ENCODE assay signal across 10 mouse cellular contexts in genomic region chr11:86571047-86571855, GRCm38 (mm10). TPM values are rescaled to one million over a fixed set of nuclear protein-coding genes. Genes with fewer than 3 reads are reported as not detected.
A peak's percentile ranks its signal among the peaks of the same experiment; 100 is the strongest.
DNase-seq lines count a peak whose midpoint lies in the region; ATAC-seq and TF ChIP-seq lines count a peak whose summit lies in the region.
"Had no signal": no experiment of that assay in that cellular context is flagged by ENCODE, and none has a peak within 500 bp of the region (broad histone marks: within the 10 kb centered on the region; RNA-seq: fewer than 3 reads in every experiment).

No protein-coding gene starts in this region.

- TF ChIP-seq POLR2A in bone marrow macrophage, adult 2 months (IDR thresholded peaks at IDR 0.05; ENCODE audit: borderline replicate concordance, low read depth, low read length) = no peak

- H3K27me3 ChIP-seq in embryonic facial prominence, embryonic 14.5 days (replicated peaks; ENCODE audit: control insufficient read depth, insufficient read depth, low read length) = no peaks in the 10 kb centered on the region

- peak; percentile 63 for DNase-seq in kidney, postnatal 10 days
- DNase-seq in kidney, adult 11 months = no peak
- peak; percentile 75 for DNase-seq in embryonic facial prominence, embryonic 14.5 days (ENCODE audit: low spot score)
- no peak for DNase-seq in left cerebral cortex, postnatal 36 days (ENCODE audit: low spot score in 2 of 2)
- DNase-seq in B cell, adult 2 months = no peak
- no peak for DNase-seq in ovary, postnatal 36 days (ENCODE audit: low spot score)

- no peak overlapping the region for H3K4me3 ChIP-seq in bone marrow macrophage, adult 2 months (ENCODE audit: insufficient read depth, low read length)
- H3K4me3 ChIP-seq in embryonic facial prominence, embryonic 14.5 days (ENCODE audit: low read depth, low read length) = no peak overlapping the region
- H3K4me3 ChIP-seq in macrophage (ENCODE audit: inconsistent target) = no peak overlapping the region

- peaks cover 41% of the 10 kb centered on the region for H3K4me1 ChIP-seq in bone marrow macrophage, adult 2 months (ENCODE audit: control insufficient read depth, insufficient read depth, low read length)
- peaks cover 24% of the 10 kb centered on the region for H3K4me1 ChIP-seq in embryonic facial prominence, embryonic 14.5 days (ENCODE audit: control insufficient read depth, insufficient read depth, low read length)

- intact Hi-C loops in left cerebral cortex, postnatal 36 days (cut with DNase I) = loop anchor here (2.0 to 10.0 kb wide), 2 partner anchors 82 to 444 kb away; no protein-coding TSS in a partner anchor

- no peak for TF ChIP-seq CTCF in bone marrow macrophage, adult 2 months (IDR thresholded peaks at IDR 0.05; ENCODE audit: low read depth, low read length)

- H3K27ac ChIP-seq in bone marrow macrophage, adult 2 months (ENCODE audit: insufficient read depth, low read depth, low read length) = peak overlapping the region; percentile 71
- peak overlapping the region; percentile 80 for H3K27ac ChIP-seq in embryonic facial prominence, embryonic 14.5 days (replicated peaks; ENCODE audit: low read depth, low read length)
- peak overlapping the region; percentile 89 for H3K27ac ChIP-seq in macrophage

- no peaks in the 10 kb centered on the region for H3K36me3 ChIP-seq in embryonic facial prominence, embryonic 14.5 days (ENCODE audit: control insufficient read depth, insufficient read depth, low read length)
- H3K36me3 ChIP-seq in macrophage (ENCODE audit: inconsistent target) = no peaks in the 10 kb centered on the region

- no peak overlapping the region for H3K9ac ChIP-seq in embryonic facial prominence, embryonic 14.5 days (ENCODE audit: low read depth, low read length)

- WGBS in embryonic facial prominence, embryonic 14.5 days = 15% methylated on average over 15 of the region's 15 CpGs
- WGBS in macrophage (ENCODE audit: missing documents) = 86% methylated on average over 14 of the region's 15 CpGs

- H3K4me2 ChIP-seq in embryonic facial prominence, embryonic 14.5 days (ENCODE audit: low read depth, low read length) = peak overlapping the region; percentile 33

- no peaks in the 10 kb centered on the region for H3K9me3 ChIP-seq in embryonic facial prominence, embryonic 14.5 days (ENCODE audit: control insufficient read depth, low read length)

- no peaks in the 10 kb centered on the region for H3K79me2 ChIP-seq in macrophage (ENCODE audit: inconsistent target)

- peak; percentile 42 for ATAC-seq in embryonic facial prominence, embryonic 14.5 days (ENCODE audit: low read depth)
- ATAC-seq: activated CD4-positive, CD25-positive, alpha-beta regulatory T cell, adult 4 months; midbrain, embryonic 16.5 days had no signal

RNA-seq across cellular contexts. Expression of gene Tubd1, which starts 26.5 kb away (rescaled TPM):
- polyA plus RNA-seq in bone marrow macrophage, adult 2 months (2012; ENCODE audit: insufficient read depth, insufficient read length, missing spikeins) = 6.2 and 6.9 TPM in 2 replicates
- polyA plus RNA-seq in embryonic facial prominence, embryonic 14.5 days (2014; fragmentation: Nextera tagmentation; extraction: Ambion mirVana) = 10.8 and 12.7 TPM in 2 replicates
- total RNA-seq in macrophage (2018; cell fraction: chromatin; rRNA removed) = 10 to 100 TPM in 4 of 26 experiments, 1 to 10 TPM in 21, under 1 TPM in 1; 0.94 to 14.1 (median 6.1) TPM
- 1 to 10 TPM; 1.9 to 6.5 (median 5.2) TPM for total RNA-seq in macrophage (2018; cell fraction: cytosol; rRNA removed)
- total RNA-seq in macrophage (2018; cell fraction: nucleus; rRNA removed) = 10 to 100 TPM in 3 of 26 experiments, 1 to 10 TPM in 22, under 1 TPM in 1; 0.81 to 13.4 (median 6.3) TPM
- 4.1 to 5.8 TPM (median 4.5 TPM) in 3 replicates for polyA plus RNA-seq in macrophage (2018)
- 1 to 10 TPM; 5.3 to 6.1 TPM for total RNA-seq in left cerebral cortex, postnatal 36 days (2021)

RNA-seq across cellular contexts. Expression of gene Rps6kb1, which starts 26.6 kb away (rescaled TPM):
- 30.9 and 33.0 TPM in 2 replicates for polyA plus RNA-seq in bone marrow macrophage, adult 2 months (2012; ENCODE audit: insufficient read depth, insufficient read length, missing spikeins)
- polyA plus RNA-seq in embryonic facial prominence, embryonic 14.5 days (2014; fragmentation: Nextera tagmentation; extraction: Ambion mirVana) = 60.5 and 66.1 TPM in 2 replicates
- total RNA-seq in macrophage (2018; cell fraction: chromatin; rRNA removed) = 10 to 100 TPM; 43.2 to 98.0 (median 75.0) TPM
- 10 to 100 TPM; 10.8 to 18.2 (median 14.3) TPM for total RNA-seq in macrophage (2018; cell fraction: cytosol; rRNA removed)
- 10 to 100 TPM; 24.2 to 94.2 (median 46.2) TPM for total RNA-seq in macrophage (2018; cell fraction: nucleus; rRNA removed)
- polyA plus RNA-seq in macrophage (2018) = 14.6 to 22.7 TPM (median 16.3 TPM) in 3 replicates
- total RNA-seq in left cerebral cortex, postnatal 36 days (2021) = 10 to 100 TPM; 33.7 to 38.4 TPM

Comparison
In these comparisons a context has a peak if more than half of its experiments do, and no peak if none do; other contexts are left out.
1. DNase-seq: peak in kidney, postnatal 10 days (single experiment) and embryonic facial prominence, embryonic 14.5 days (single experiment); none in kidney, adult 11 months (single experiment), left cerebral cortex, postnatal 36 days (0 of 2), B cell, adult 2 months (0 of 2) and ovary, postnatal 36 days (single experiment).
2. Peak in every context shown above with its lines, with median percentiles within 50 percentile points of each other: H3K27ac ChIP-seq.